Mouse (Mus musculus) right cerebral cortex, postnatal 4 days (tissue): ENCODE measurements around the gene Nup153.

Source experiments
- DNase-seq: peaks from one replicate; pipeline ENCODE4 v3.0.0-alpha.2; 2022

Gene Nup153

DNA sequence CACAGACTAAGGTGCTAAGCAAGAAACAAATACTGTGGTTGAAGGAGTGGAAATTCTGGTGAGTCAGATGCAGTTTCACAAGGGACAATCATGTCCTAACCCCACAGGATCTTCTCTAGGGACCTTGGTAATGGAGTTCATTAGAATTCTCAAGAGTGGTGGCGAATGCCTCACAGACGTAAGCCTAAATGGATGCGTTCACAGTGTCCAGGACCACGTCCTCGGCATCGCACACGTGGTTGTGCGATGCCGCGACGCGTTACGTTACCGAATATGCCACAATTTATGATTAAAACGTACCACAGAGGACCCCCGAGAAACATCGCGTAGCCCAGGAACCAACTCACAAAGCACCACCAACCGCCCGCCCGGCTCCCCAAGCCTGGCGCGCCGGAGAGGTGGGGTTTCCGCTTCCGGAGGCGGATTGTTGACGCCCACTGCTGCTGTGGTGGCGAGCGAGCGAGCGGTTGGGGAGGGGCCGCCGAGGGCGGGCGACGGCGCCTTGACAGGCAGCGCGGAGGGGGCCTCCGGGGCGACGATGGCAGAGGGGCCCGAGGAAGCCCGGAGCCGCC is 58.6 kb downstream of the Nup153 start, which contains the start of gene Fam8a1:
TSS of gene Fam8a1 (plus strand) at position 475 of the 572 bp plus-strand sequence.
- DNase-seq, result peak; percentile 93

GRCm38 (mm10) chr13:46663461-46663964 is 64.2 kb downstream of the Nup153 start:
- DNase-seq, result no peak

- no peak for DNase-seq
Measured at GRCm38 (mm10) chr13:46659211-46659610, 68.5 kb downstream of the Nup153 start.

GRCm38 (mm10) chr13:46654566-46654965 is 73.2 kb downstream of the Nup153 start:
- DNase-seq, result no peak

GRCm38 (mm10) chr13:46653671-46654070 is 74.1 kb downstream of the Nup153 start:
- no peak for DNase-seq

DNA sequence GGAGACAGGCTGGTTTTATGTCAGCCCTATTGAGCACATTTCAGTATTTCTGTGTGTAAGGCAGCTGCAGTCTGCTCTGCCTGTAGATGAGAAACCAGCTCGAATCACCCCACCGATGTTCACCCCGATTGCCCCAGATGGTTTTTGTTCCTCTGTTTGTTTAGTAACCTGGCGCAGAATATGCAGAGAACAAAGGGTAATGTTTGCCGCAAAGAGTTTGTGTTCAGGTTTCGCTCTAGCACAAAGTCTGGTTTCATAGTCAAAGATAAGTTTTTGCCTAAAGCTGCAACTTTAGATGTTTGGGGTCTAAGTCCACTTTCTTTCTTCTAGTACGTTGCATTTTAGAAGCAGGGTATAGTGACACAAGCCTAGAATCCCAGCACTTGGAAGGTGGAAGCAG is 75.1 kb downstream of the Nup153 start:
- no peak for DNase-seq

DNA sequence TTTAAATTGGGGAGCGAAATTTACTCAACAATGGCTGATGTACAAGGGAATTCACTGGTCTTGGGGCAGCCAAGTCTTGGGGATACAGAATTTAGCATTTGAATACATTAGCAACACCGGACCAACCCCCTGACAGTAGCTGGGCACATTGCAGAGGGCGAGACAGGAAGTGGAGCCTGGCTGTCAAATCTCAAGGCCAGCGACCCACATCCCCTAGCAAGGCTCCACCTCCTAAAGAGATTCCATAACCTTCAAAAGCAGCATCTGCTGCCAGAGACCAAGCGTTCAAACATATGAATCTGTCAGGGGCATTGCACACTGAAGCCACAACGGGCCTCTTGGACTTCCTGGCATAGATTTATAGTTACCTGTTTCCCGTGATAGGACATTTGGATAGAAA is 75.9 kb downstream of the Nup153 start:
- DNase-seq, result no peak

DNA sequence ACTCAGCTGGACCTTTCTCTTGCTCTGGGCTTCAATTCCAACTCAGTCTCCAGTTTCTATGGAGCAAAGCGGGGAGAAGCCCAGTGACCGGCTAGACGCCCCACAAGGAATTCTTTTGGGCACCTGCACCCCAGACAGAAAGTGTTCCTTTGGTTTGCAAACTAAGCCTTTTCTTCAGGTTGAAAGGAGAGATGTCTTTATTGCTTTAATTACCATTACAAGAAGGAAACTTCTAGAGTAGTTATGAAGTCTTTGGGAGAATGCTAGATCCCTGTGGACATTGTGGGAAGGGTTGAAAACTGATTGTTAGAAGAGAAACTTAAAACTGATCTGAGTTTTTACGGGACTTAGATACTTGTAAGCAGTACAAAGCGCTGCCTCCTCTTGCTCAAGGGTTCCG is 82.3 kb downstream of the Nup153 start:
- DNase-seq, result no peak

- DNase-seq, result no peak
Measured at GRCm38 (mm10) chr13:46644175-46644574, 83.6 kb downstream of the Nup153 start.

DNA sequence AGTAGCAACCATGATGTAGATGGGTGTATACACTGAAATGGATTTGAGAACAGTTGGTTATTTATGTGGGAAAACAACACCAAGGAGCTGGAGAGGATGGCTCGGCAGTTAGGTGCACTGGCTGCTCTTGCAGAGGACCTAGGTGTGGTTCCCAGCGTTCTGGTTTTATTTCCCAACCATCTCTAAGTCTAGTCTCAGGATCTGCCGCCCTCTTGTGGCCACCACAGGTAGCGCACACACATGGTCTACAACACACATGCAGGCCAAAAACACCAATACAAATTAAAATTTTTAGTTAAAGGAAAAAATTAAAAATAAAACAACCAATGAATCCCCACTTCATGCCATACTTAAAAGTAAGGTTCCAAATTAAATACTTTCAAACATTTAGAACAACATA is 85.4 kb downstream of the Nup153 start:
- no peak for DNase-seq

DNA sequence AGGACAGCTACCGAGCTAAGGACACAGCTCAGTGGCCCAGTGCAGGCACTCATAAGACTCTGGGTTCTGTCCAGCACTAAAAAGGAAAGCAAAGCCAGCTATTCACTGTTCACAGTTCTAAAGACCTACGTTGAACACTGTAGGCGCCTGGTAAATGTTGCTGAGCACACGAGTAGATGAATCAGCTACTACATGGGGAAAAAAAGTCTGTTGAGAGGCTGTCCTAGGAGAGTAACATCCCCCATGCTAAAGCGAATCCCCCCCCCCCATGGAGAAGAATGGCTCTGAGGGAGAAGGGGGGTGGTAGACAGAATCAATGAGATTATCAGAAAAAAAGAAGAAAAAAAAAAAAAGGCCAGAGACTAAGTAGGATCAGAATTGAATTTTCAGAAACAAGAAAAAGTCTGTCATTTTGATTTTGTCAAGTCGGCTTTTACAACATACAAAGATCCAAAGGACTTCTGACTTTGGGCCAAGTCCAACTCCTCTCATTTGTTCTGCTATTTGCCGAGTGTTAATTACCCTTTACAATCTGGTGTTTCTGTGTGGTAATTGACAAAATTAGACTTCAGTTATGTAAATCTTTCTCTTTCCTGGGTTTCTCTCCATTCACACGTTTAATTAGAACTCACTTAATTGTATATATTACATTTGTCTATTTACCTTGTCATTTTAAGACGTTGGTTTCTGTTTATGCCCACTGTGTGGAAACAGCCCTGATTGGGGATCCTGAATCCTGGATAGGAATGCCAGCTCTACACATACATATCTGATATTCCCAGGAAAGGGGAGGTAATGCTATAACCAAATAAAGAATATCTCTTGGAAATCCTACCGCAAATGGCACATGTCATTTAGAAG is 86.9 kb downstream of the Nup153 start:
- no peak for DNase-seq

- peak; percentile 42 for DNase-seq
Measured at GRCm38 (mm10) chr13:46634133-46634488, 93.6 kb downstream of the Nup153 start.

- peak; percentile 37 for DNase-seq
Measured at GRCm38 (mm10) chr13:46633320-46634132, 94.2 kb downstream of the Nup153 start.

GRCm38 (mm10) chr13:46632796-46633195 is 94.9 kb downstream of the Nup153 start:
- no peak for DNase-seq
